ENCODE assay signal across 8 mouse cellular contexts in the genomic region with DNA sequence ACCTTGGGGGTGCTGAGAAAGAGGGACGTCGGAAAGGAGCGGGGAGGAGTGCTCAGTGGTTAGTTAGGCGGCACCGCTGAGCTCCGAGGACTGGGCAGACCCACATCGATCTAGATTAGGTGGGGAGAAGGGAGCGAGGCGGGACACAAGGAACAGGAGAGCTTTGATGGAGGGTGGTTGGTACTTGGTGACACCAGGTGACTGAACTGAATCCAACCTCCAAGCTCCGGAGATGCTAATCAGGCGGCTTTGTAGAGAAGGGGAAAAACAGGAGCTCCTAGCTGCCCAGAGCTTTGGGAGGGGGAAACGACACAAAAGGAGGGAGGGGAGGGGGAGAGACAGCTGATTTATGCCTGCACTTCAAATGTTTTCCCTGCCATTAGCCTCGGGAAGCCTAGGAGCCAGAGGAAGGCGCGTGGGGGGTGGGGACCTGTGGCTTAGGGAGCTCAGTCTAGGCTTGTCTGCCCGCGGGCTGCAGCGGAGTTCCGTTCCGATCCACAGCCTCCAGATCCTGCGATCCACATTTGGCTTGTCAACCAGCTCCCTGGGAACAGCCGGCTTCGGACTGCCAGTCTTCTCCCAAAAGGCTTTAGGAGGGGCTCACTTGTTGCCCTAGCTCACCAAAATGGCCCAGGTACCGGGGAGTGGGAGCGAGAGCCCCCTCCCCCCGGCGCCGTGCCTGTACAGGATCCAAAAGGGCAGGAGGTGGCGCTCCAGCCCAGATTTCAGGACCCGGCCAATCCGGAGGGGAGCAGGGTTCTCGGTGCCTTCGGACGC. TPM values are rescaled to one million over a fixed set of nuclear protein-coding genes. Genes with fewer than 3 reads are reported as not detected.
DNase-seq lines count a peak whose midpoint lies in the region; ATAC-seq and TF ChIP-seq lines count a peak whose summit lies in the region.

No protein-coding gene starts in this region.

- 2% methylated on average over 34 of the region's 34 CpGs for WGBS in forebrain, embryonic 16.5 days
- WGBS in kidney, adult 2 months: 7% methylated on average over 34 of the region's 34 CpGs
- WGBS in liver, embryonic 15.5 days (ENCODE audit: insufficient replicate concordance): 3% methylated on average over 34 of the region's 34 CpGs

- peak overlapping the region; percentile 88 for H3K4me2 ChIP-seq in forebrain, embryonic 16.5 days (ENCODE audit: low read length)
- peak overlapping the region; percentile 40 for H3K4me2 ChIP-seq in liver, embryonic 15.5 days

- H3K4me3 ChIP-seq in forebrain, embryonic 16.5 days (replicated peaks; ENCODE audit: low read length): peak overlapping the region; percentile 45
- peak overlapping the region; percentile 23 for H3K4me3 ChIP-seq in kidney, adult 2 months (ENCODE audit: insufficient read depth, low read depth, low read length)
- 0 out of 2 replicates have a peak overlapping the region, but pooled peaks have one; percentile 5 for H3K4me3 ChIP-seq in liver, embryonic 15.5 days (replicated peaks)

- H3K27me3 ChIP-seq in forebrain, embryonic 16.5 days (replicated peaks; ENCODE audit: control insufficient read depth, insufficient read depth, low read length): peaks cover 21% of the 10 kb centered on the region
- no peaks in the 10 kb centered on the region for H3K27me3 ChIP-seq in kidney, adult 2 months (replicated peaks; ENCODE audit: control insufficient read depth, insufficient read depth, low read length)
- H3K27me3 ChIP-seq in liver, embryonic 15.5 days: peaks cover 76% of the 10 kb centered on the region

- DNase-seq in gastrocnemius, postnatal 14 days: peak; percentile 4
- no peak for DNase-seq in gastrocnemius, adult 18-20 months (ENCODE audit: low spot score)
- DNase-seq in cerebellum, adult 18-20 months: peak; percentile 79 to 86
- peak; percentile 48 for DNase-seq in kidney, adult 2 months
- DNase-seq in right cerebral cortex, adult 2 months (ENCODE audit: low spot score in 2 of 2): peak; percentile 45 to 57
- DNase-seq in thymus, postnatal 36 days: no peak

- no peak for ATAC-seq in forebrain, embryonic 16.5 days
- no peak for ATAC-seq in liver, embryonic 15.5 days (ENCODE audit: insufficient read depth)

- intact Hi-C loops in gastrocnemius, postnatal 14 days (cut with DNase I; ENCODE audit: low total_unique reads): no loop called here

- no peaks in the 10 kb centered on the region for H3K9me3 ChIP-seq in forebrain, embryonic 16.5 days (ENCODE audit: control insufficient read depth, low read length)
- H3K9me3 ChIP-seq in liver, embryonic 15.5 days (replicated peaks): no peaks in the 10 kb centered on the region

- peak overlapping the region; percentile 53 for H3K9ac ChIP-seq in forebrain, embryonic 16.5 days (replicated peaks; ENCODE audit: low read depth, low read length)
- no peak overlapping the region for H3K9ac ChIP-seq in liver, embryonic 15.5 days

- H3K36me3 ChIP-seq in forebrain, embryonic 16.5 days (ENCODE audit: control insufficient read depth, insufficient read depth): no peaks in the 10 kb centered on the region
- H3K36me3 ChIP-seq in kidney, adult 2 months (ENCODE audit: control insufficient read depth, insufficient read depth, low read length): no peaks in the 10 kb centered on the region
- H3K36me3 ChIP-seq in liver, embryonic 15.5 days (replicated peaks): no peaks in the 10 kb centered on the region

- no peak for TF ChIP-seq POLR2A in kidney, adult 2 months (IDR thresholded peaks at IDR 0.05; ENCODE audit: low read depth, low read length)

- TF ChIP-seq CTCF in kidney, adult 2 months (conservative IDR thresholded peaks at IDR 0.05; ENCODE audit: insufficient read depth, insufficient read length, low read depth, low read length): peak; percentile 26

- peaks cover 38% of the 10 kb centered on the region for H3K4me1 ChIP-seq in forebrain, embryonic 16.5 days (replicated peaks; ENCODE audit: control insufficient read depth, insufficient read depth, low read length)
- peaks cover 4% of the 10 kb centered on the region; the same call in 1 of the 2 replicates for H3K4me1 ChIP-seq in kidney, adult 2 months (ENCODE audit: control insufficient read depth, insufficient read depth, low read length)
- peaks cover 10% of the 10 kb centered on the region for H3K4me1 ChIP-seq in liver, embryonic 15.5 days (replicated peaks)

- no peak overlapping the region for H3K27ac ChIP-seq in forebrain, embryonic 16.5 days (ENCODE audit: low read length)
- no peak overlapping the region for H3K27ac ChIP-seq in kidney, adult 2 months (ENCODE audit: insufficient read depth, low read depth, low read length)
- no peak overlapping the region for H3K27ac ChIP-seq in liver, embryonic 15.5 days (replicated peaks)

RNA-seq across cellular contexts. Expression of a gene that starts 4.7 kb away (rescaled TPM):
- 10 to 100 TPM in 1 of 2 experiments, 1 to 10 TPM in 1; 7.3 to 12.1 TPM for total RNA-seq in gastrocnemius, postnatal 14 days (2021)
- total RNA-seq in gastrocnemius, adult 18-20 months (2021): 1 to 10 TPM; 1.3 to 3.3 TPM
- polyA plus RNA-seq in forebrain, embryonic 16.5 days (2015; fragmentation: Nextera tagmentation; extraction: Ambion mirVana): 2.2 and 2.6 TPM in 2 replicates
- 6.1 and 6.2 TPM in 2 replicates for polyA plus RNA-seq in kidney, adult 2 months (2012; rRNA removed)
- polyA plus RNA-seq in liver, embryonic 15.5 days (2015; fragmentation: Nextera tagmentation; extraction: Ambion mirVana): 0.25 and 0.29 TPM in 2 replicates

Comparison
In these comparisons a context has a peak if more than half of its experiments do, and no peak if none do; other contexts are left out.
1. DNase-seq: peak in gastrocnemius, postnatal 14 days (single experiment), cerebellum, adult 18-20 months (2 of 2), kidney, adult 2 months (single experiment) and right cerebral cortex, adult 2 months (2 of 2); none in gastrocnemius, adult 18-20 months (single experiment) and thymus, postnatal 36 days (0 of 2).
2. Peak in every context shown above with its lines, with median percentiles within 50 percentile points of each other: H3K4me3 ChIP-seq.